23 mouse cellular contexts compared by ENCODE assay signal in the genomic region with DNA sequence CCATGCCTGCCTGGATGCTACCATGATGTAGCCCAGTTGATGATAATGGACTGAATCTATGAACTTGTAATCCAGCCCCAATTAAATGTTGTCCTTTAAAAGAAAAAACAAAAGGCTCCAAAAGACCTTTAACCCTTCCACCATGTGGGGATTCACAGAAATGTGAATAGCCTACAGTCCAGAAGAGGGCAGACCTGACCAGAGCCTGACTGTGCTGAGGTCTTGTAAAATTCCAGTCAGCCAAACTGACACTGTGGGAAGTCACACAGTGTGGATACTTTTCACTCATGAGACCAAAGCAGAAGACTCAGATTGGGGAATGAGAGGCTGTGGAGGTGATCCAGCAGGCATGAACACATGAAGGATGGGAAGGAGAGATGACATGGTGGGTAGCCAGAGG. TPM values are rescaled to one million over a fixed set of nuclear protein-coding genes. Genes with fewer than 3 reads are reported as not detected.
DNase-seq lines count a peak whose midpoint lies in the region; ATAC-seq and TF ChIP-seq lines count a peak whose summit lies in the region.
"Had no signal": no experiment of that assay in that cellular context is flagged by ENCODE, and none has a peak within 500 bp of the region (broad histone marks: within the 10 kb centered on the region; RNA-seq: fewer than 3 reads in every experiment).

No protein-coding gene starts in this region.

- ATAC-seq in liver, embryonic 14.5 days (ENCODE audit: insufficient read depth) = no peak

- peak; percentile 27 for TF ChIP-seq CTCF in left cerebral cortex, adult 2 months (IDR thresholded peaks at IDR 0.05)
- TF ChIP-seq CTCF in C2C12 (IDR thresholded peaks at IDR 0.05; ENCODE audit: control insufficient read depth, insufficient read depth, insufficient read length) = peak; percentile 6
- TF ChIP-seq CTCF in liver, embryonic 14.5 days (IDR thresholded peaks at IDR 0.05; ENCODE audit: low read depth) = peak; percentile 56

- no peaks in the 10 kb centered on the region for H3K36me3 ChIP-seq in C2C12 (ENCODE audit: control insufficient read depth, insufficient read depth)
- H3K36me3 ChIP-seq in liver, embryonic 14.5 days (replicated peaks; ENCODE audit: control insufficient read depth, insufficient read depth, low read depth) = no peaks in the 10 kb centered on the region
- H3K36me3 ChIP-seq: embryonic facial prominence, embryonic 15.5 days; forebrain, embryonic 12.5 days; G1E; hindbrain, embryonic 15.5 days; limb, embryonic 13.5 days; stomach, embryonic 15.5 days had no signal

- no peak overlapping the region for H3K9ac ChIP-seq in liver, embryonic 14.5 days (replicated peaks)
- H3K9ac ChIP-seq: embryonic facial prominence, embryonic 15.5 days; forebrain, embryonic 12.5 days; hindbrain, embryonic 15.5 days; limb, embryonic 13.5 days; stomach, embryonic 15.5 days had no signal

- TF ChIP-seq EP300 in liver, embryonic 14.5 days (IDR thresholded peaks at IDR 0.05; ENCODE audit: low read depth) = no peak

- H3K27me3 ChIP-seq in C2C12 (ENCODE audit: control insufficient read depth, insufficient read depth, insufficient read length) = no peaks in the 10 kb centered on the region
- no peaks in the 10 kb centered on the region for H3K27me3 ChIP-seq in liver, embryonic 14.5 days (ENCODE audit: control insufficient read depth, insufficient read depth, low read length)
- H3K27me3 ChIP-seq: embryonic facial prominence, embryonic 15.5 days; hindbrain, embryonic 15.5 days; limb, embryonic 13.5 days; stomach, embryonic 15.5 days had no signal

- H3K79me3 ChIP-seq in C2C12 (ENCODE audit: low read depth) = no peaks in the 10 kb centered on the region

- H3K4me2 ChIP-seq in liver, embryonic 14.5 days (ENCODE audit: low read depth) = no peak overlapping the region
- H3K4me2 ChIP-seq: embryonic facial prominence, embryonic 15.5 days; forebrain, embryonic 12.5 days; hindbrain, embryonic 15.5 days; limb, embryonic 13.5 days; midbrain, embryonic 11.5 days; stomach, embryonic 15.5 days had no signal

- peak; percentile 38 to 40 for DNase-seq in cerebellum, postnatal 14 days
- DNase-seq in cerebellum, postnatal 4 days (ENCODE audit: low spot score in 2 of 2) = no peak
- no peak for DNase-seq in left cerebral cortex, adult 2 months (ENCODE audit: extremely low spot score in 1 of 2, low spot score in 2 of 2)
- DNase-seq in left cerebral cortex, postnatal 36 days (ENCODE audit: low spot score in 2 of 2) = no peak
- DNase-seq in liver, embryonic 14.5 days (ENCODE audit: low read depth in 3 of 3, low spot score in 3 of 3) = no peak
- DNase-seq in right cerebral cortex, postnatal 14 days = no peak
- DNase-seq: adrenal gland, postnatal 10 days; kidney, adult 9 months; spleen, adult 18-20 months; thymus, postnatal 25 days had no signal

- H3K4me1 ChIP-seq in liver, embryonic 14.5 days (replicated peaks; ENCODE audit: control insufficient read depth in 2 of 2, insufficient read depth in 2 of 2, low read length in 1 of 2) = peaks cover 3 to 8% of the 10 kb centered on the region in 2 experiments; a peak in 3 of 4 replicates
- H3K4me1 ChIP-seq: embryonic facial prominence, embryonic 15.5 days; forebrain, embryonic 12.5 days; hindbrain, embryonic 15.5 days; limb, embryonic 13.5 days; stomach, embryonic 15.5 days had no signal

- H3K9me3 ChIP-seq in liver, embryonic 14.5 days (ENCODE audit: control insufficient read depth, low read length) = no peaks in the 10 kb centered on the region
- H3K9me3 ChIP-seq: embryonic facial prominence, embryonic 15.5 days; forebrain, embryonic 12.5 days; G1E; hindbrain, embryonic 15.5 days; limb, embryonic 13.5 days; stomach, embryonic 15.5 days had no signal

- no peak overlapping the region for H3K27ac ChIP-seq in left cerebral cortex, adult 2 months
- no peak overlapping the region for H3K27ac ChIP-seq in liver, embryonic 14.5 days
- H3K27ac ChIP-seq: embryonic facial prominence, embryonic 15.5 days; forebrain, embryonic 12.5 days; hindbrain, embryonic 15.5 days; limb, embryonic 13.5 days; stomach, embryonic 15.5 days had no signal

- intact Hi-C loops in left cerebral cortex, adult 2 months (cut with DNase I) = no loop called here
- intact Hi-C loops in left cerebral cortex, postnatal 36 days (cut with DNase I) = no loop called here

- no peak overlapping the region for H3ac ChIP-seq in C2C12 (ENCODE audit: control insufficient read depth, insufficient read length, low read depth)

- no peak overlapping the region for H3K4me3 ChIP-seq in left cerebral cortex, adult 2 months
- H3K4me3 ChIP-seq in C2C12 (ENCODE audit: insufficient read depth, poor library complexity, severe bottlenecking) = no peak overlapping the region
- no peak overlapping the region for H3K4me3 ChIP-seq in liver, embryonic 14.5 days (ENCODE audit: insufficient read depth in 1 of 2, low read depth in 2 of 2, low read length in 2 of 2)
- H3K4me3 ChIP-seq: embryonic facial prominence, embryonic 15.5 days; forebrain, embryonic 12.5 days; hindbrain, embryonic 15.5 days; limb, embryonic 13.5 days; myocyte; stomach, embryonic 15.5 days had no signal

- H3K79me2 ChIP-seq in C2C12 (ENCODE audit: control insufficient read depth, insufficient read depth) = no peaks in the 10 kb centered on the region

TF ChIP-seq in C2C12, 6 proteins besides CTCF, POLR2A, EP300 and RAD21:
- TF ChIP-seq USF1 (IDR thresholded peaks at IDR 0.05; ENCODE audit: low read depth) (no peak), CEBPB (IDR thresholded peaks at IDR 0.05; ENCODE audit: low read depth) (no peak), FOSL1 (IDR thresholded peaks at IDR 0.05; ENCODE audit: insufficient read depth, low read length, poor library complexity, severe bottlenecking) (no peak), MYOG (IDR thresholded peaks at IDR 0.05; ENCODE audit: control insufficient read depth, extremely low read depth, insufficient read length) (no peak), MAX (IDR thresholded peaks at IDR 0.05) (no peak), MYOD1 (IDR thresholded peaks at IDR 0.05; ENCODE audit: control insufficient read depth, insufficient read length, low read depth) (no peak)

RNA-seq across cellular contexts. Expression of a gene that starts 12.8 kb away (rescaled TPM):
- total RNA-seq in left cerebral cortex, adult 2 months (2021) = 10 to 100 TPM; 31.4 to 36.1 TPM
- total RNA-seq in left cerebral cortex, postnatal 36 days (2021) = 10 to 100 TPM; 30.8 to 33.4 TPM
- polyA plus RNA-seq in C2C12 (2012; fragmentation: generic; extraction: Trizol) = 2.0 TPM
- 0.87 and 1.1 TPM in 2 replicates for polyA plus RNA-seq in liver, embryonic 14.5 days (2012; rRNA removed)
- 1.0 and 1.3 TPM in 2 replicates for polyA plus RNA-seq in liver, embryonic 14.5 days (2014; fragmentation: Nextera tagmentation; extraction: Ambion mirVana)

RNA-seq across cellular contexts. Expression of a gene that starts 21.7 kb away (rescaled TPM):
- total RNA-seq in left cerebral cortex, adult 2 months (2021) = 1 to 10 TPM; 4.3 to 4.5 TPM
- total RNA-seq in left cerebral cortex, postnatal 36 days (2021) = 1 to 10 TPM in 1 of 2 experiments, not detected in 1; 4.6 TPM
- polyA plus RNA-seq in C2C12 (2012; fragmentation: generic; extraction: Trizol) = not detected
- 0.66 TPM in 1 of 2 replicates, not detected in the other for polyA plus RNA-seq in liver, embryonic 14.5 days (2012; rRNA removed)
- polyA plus RNA-seq in liver, embryonic 14.5 days (2014; fragmentation: Nextera tagmentation; extraction: Ambion mirVana) = 0.29 TPM in 1 of 2 replicates, not detected in the other
- polyA plus RNA-seq: embryonic facial prominence, embryonic 15.5 days; heart, embryonic 16.5 days; limb, embryonic 13.5 days had no signal

RNA-seq across cellular contexts. Expression of a gene that starts 27.1 kb away (rescaled TPM):
- 100 to 1,000 TPM; 304 TPM for total RNA-seq in left cerebral cortex, adult 2 months (2021)
- total RNA-seq in left cerebral cortex, postnatal 36 days (2021) = 100 to 1,000 TPM; 297 to 348 TPM
- polyA plus RNA-seq in C2C12 (2012; fragmentation: generic; extraction: Trizol) = 384 TPM
- polyA plus RNA-seq in liver, embryonic 14.5 days (2012; rRNA removed) = 180 and 209 TPM in 2 replicates
- polyA plus RNA-seq in liver, embryonic 14.5 days (2014; fragmentation: Nextera tagmentation; extraction: Ambion mirVana) = 324 and 349 TPM in 2 replicates

RNA-seq across cellular contexts. Expression of a gene that starts 57.4 kb away (rescaled TPM):
- total RNA-seq in left cerebral cortex, adult 2 months (2021) = not detected
- not detected for total RNA-seq in left cerebral cortex, postnatal 36 days (2021)
- 0.04 TPM for polyA plus RNA-seq in C2C12 (2012; fragmentation: generic; extraction: Trizol)
- polyA plus RNA-seq in liver, embryonic 14.5 days (2012; rRNA removed) = not detected in 2 replicates
- not detected in 2 replicates for polyA plus RNA-seq in liver, embryonic 14.5 days (2014; fragmentation: Nextera tagmentation; extraction: Ambion mirVana)
- total RNA-seq: adrenal gland, postnatal 10 days; G1E; granulocyte monocyte progenitor cell, adult 5-6 weeks; left cerebral cortex, adult 8-10 months had no signal
- polyA plus RNA-seq: forebrain, embryonic 12.5 days; G1E; hindbrain, embryonic 15.5 days; limb, embryonic 13.5 days; lung, embryonic 16.5 days; midbrain, embryonic 11.5 days; myocyte; stomach, embryonic 15.5 days had no signal

Comparison
In these comparisons a context has a peak if more than half of its experiments do, and no peak if none do; other contexts are left out.
1. DNase-seq: peak in cerebellum, postnatal 14 days (2 of 2); none in cerebellum, postnatal 4 days (0 of 2), left cerebral cortex, adult 2 months (0 of 2), left cerebral cortex, postnatal 36 days (0 of 2), liver, embryonic 14.5 days (0 of 3) and right cerebral cortex, postnatal 14 days (single experiment).
2. CTCF ChIP-seq: peak in every context shown above with its lines; median percentile 56 in liver, embryonic 14.5 days; 27 in left cerebral cortex, adult 2 months; 6 in C2C12.